Mouse (Mus musculus) megakaryocyte, adult 5-6 weeks (primary cell): ENCODE measurements around the gene Lyrm7. TPM values are rescaled to one million over a fixed set of nuclear protein-coding genes. Genes with fewer than 3 reads are reported as not detected.
A peak's percentile ranks its signal among the peaks of the same experiment; 100 is the strongest.
"Not testable (repeated sequence)": the region's sequence is repeated elsewhere in the genome, so short reads cannot be mapped to it uniquely, and the experiment has no call there.

Experiments
- ATAC-seq: 2 replicates; pipeline ENCODE4 v1.8.0; 2016; ENCODE audit warnings: mild to moderate bottlenecking, inconsistent platforms; ENCODE audit not compliant: poor library complexity, severe bottlenecking
- total RNA-seq, 2 experiments: library from RNA; stranded (forward) in 1 of 2; stranded (reverse) in 1 of 2; fragments of 153-499, 151-499 nt in 1 of 2; fragments of 221-1000, 200-1000 nt in 1 of 2; gene quantifications; 2 replicates each; pipeline versions ENCODE4 v1.2.3 to v1.2.4; 2015 to 2017

Lyrm7 gene
- total RNA-seq (2015), result 0.85 and 6.1 TPM in 2 replicates
- 5.3 and 14.8 TPM in 2 replicates for total RNA-seq (2017)

DNA sequence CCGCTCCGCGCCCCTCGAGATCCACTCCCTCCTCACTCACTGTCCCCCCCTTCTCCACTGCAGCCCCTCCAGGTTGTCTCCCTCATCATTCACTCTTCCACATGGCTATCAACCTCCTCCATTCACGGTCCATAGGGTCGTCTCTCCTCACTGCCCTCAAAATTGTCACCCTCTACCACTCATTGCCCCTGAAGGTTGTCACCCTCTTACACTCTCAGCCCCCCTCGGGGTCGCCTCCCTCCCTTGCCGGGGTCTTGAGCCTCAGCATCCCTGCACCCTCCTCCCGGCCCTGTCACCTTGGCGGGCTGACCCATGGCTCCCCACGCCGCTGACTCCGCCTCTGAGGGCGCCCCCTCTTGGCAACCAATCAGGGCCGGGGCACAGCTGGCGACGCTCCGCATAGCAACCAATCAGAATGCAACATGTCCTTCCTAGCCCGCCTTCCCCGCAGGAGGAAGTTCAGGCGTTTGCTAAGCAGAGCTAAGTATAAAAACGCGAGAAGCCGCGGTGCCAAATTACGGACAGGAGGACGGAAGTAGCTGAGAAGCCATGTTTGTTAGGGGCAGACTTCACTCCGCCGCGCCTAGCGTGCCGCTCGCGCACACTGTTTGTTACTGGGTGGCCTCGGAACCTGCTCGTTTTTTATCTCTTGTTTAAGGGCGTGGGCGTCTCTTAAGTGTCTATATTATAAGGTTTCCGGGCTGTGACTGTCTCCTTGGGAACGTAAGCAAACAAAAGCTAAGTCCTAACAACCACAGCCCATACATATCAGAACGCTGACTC, at the start of gene Lyrm7:
TSS of gene Lyrm7 (minus strand) at position 661 of the 783 bp plus-strand sequence.
- peak; percentile 99 for ATAC-seq

GRCm38 (mm10) chr11:54910081-54910665, 49.5 kb upstream of the Lyrm7 start:
- no peak for ATAC-seq

GRCm38 (mm10) chr11:54909273-54909672, 48.6 kb upstream of the Lyrm7 start:
- no peak for ATAC-seq

DNA sequence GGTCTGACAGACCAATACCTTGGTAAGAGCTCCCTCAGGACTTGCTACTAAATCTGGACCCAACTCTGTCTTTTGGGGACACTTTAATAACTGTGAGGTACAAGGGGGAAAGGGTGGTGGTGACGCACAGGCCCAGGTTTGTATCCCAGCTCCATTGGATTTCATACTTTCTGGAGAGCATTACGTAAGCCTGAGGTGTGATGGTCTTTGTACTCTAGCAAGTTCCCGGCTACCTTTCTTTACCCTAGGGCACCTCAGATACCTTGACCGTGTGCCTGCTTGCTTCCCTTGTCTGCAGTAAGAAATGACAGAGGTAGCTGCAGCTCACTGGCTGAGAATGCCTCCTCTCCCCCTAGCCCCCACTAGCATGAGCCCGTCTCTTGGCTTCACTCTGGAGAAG, 46.5 kb upstream of the Lyrm7 start:
- ATAC-seq, result no peak

DNA sequence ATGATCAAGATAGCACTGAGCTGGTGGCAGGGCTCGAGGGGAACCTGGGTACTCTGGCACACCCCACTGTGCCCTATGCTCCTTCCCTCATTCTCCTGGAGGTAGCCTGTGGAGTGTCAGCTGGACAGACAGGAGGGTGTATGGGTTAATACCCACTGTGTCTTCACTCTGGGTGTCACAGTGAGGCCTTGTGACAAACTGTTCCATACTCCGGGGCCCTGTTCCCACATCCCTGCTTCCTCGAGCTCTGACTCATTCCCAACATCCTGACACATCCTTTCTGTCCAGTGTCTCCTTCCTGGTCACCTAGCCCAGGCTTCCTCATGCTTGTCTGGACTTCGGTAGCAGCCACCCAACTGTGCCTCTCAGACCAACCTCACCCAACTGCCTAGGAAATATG, 45.8 kb upstream of the Lyrm7 start:
- no peak for ATAC-seq

DNA sequence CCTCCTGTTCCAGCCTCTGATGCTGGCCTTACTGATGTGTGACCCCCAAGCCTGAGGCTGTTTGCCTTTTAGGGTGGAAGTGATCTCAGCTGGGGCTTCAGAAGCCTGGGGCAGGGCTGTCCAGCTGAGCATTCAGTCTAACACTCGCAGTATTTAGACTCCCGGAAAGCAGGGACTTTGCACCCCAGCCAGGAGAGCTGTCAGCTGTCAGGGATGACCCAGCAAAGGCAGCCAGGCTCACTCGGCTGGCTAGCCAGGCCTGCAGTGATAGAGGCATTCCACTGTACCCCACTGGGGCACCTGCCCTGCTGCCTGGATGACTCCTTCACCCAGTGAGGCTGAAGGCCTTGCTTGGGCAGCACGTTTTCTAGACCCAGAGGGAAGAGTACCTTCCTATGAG, 45.2 kb upstream of the Lyrm7 start:
- ATAC-seq, result no peak

DNA sequence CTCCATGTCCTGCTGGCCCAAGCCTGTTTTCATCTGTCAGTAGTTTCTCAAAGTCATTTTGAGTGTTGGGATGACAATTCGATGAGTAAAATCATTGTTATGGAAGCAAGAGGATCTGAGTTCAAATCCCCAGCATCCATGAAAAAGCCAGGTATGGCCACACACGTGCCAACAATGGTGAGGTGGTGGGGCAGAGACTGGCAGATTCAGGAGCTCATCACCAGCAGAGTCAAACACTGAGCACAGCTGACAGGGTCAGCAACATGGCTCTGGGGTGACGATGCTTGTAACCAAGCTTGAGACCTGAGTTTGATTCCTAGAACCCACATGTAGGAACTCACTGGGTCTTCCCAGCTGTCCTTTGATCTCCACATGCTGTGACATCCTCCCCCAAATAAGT, 44.4 kb upstream of the Lyrm7 start:
- no peak for ATAC-seq

GRCm38 (mm10) chr11:54903940-54904706, 43.4 kb upstream of the Lyrm7 start:
- no peak for ATAC-seq

- ATAC-seq, result no peak
Observed at GRCm38 (mm10) chr11:54903339-54903738, 42.6 kb upstream of the Lyrm7 start.

- ATAC-seq, result peak; percentile 76
Observed at GRCm38 (mm10) chr11:54902333-54903323, 41.9 kb upstream of the Lyrm7 start, which contains the start of gene Gpx3. TSS of gene Gpx3 (plus strand) at chr11:54902453.

GRCm38 (mm10) chr11:54899657-54900056, 38.9 kb upstream of the Lyrm7 start:
- ATAC-seq, result no peak

GRCm38 (mm10) chr11:54897470-54897869, 36.8 kb upstream of the Lyrm7 start:
- no peak for ATAC-seq

- not testable (repeated sequence) for ATAC-seq
Observed at GRCm38 (mm10) chr11:54896646-54897045, 35.9 kb upstream of the Lyrm7 start.

DNA sequence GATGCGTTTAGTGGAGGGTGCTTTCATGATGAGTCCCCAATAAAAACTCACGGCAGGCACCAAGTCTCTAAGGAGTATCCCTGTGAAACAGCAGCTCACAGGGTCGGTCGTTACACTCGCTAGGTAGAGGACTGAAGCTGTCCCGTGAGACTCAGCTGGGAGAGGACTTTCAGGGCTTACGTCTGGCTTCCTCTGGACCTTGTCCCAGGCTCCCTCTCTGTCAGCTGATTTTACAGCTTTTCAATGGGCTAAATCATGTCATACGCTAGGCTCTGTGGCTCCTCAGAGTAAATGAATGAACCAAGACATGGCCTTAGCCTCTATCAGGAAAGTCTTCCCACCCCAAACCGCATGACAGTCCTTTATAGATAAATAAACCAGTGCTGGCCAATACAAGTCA, 33.9 kb upstream of the Lyrm7 start:
- no peak for ATAC-seq

GRCm38 (mm10) chr11:54892091-54892490, 31.4 kb upstream of the Lyrm7 start:
- no peak for ATAC-seq

DNA sequence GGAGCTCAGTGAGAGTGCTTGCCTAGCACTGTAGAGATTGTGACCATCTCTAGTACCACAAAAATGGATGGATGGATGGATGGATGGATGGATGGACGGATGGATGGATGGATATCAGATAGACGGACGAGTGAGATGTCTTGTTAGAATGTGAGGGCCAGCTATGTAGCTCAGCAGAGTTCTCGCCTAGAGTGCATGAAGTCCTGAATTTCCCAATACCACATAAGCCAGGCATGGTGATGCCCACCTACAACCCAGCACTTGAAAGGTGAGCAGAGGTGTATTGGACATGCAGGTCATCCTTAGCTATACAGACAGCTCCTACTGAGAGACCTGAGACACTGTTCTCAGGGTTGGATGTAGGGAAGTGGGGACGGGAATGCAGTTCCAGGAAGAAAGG, 30.6 kb upstream of the Lyrm7 start:
- no peak for ATAC-seq

- ATAC-seq, result no peak
Observed at GRCm38 (mm10) chr11:54887927-54888326, 27.2 kb upstream of the Lyrm7 start.

DNA sequence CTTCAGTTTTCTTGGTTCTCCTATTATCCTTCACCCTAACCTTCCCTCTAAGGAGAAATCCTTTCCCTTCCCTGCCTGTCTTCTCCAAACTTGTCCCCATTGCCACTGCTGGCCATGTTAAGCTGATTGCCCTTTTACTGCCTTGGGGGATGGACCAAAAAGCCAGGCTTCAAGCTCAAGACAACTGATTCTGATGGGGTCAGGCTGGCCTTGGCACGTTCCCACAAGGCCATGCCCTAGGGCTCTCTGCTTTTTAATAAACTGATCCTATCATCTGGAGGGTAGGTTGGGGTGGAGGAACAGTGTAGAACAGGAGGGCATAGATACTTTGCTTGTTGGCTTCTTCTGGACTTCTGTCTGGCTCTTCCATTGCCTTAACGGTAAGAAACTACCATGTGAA, 24.7 kb upstream of the Lyrm7 start:
- no peak for ATAC-seq

DNA sequence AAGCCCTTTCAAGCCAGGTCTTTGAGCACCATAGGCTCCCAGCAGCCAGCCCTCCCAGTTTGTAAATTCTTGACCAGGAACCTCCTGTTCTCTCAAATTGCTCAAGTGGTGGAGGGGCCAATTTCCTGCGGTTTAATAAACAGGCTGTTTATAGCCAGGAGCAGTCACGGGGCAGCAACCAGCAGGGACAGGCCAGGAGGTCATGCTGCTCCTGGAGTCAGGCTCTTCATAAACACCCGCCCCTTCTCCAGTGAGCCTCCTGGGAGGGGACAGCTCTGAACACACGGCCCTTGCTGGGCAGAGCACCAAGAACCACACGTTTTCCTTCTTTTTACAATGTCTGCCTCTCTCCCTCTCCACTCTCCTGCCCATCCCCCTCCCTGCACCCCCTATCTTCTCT, 24.2 kb upstream of the Lyrm7 start:
- peak; percentile 82 for ATAC-seq

DNA sequence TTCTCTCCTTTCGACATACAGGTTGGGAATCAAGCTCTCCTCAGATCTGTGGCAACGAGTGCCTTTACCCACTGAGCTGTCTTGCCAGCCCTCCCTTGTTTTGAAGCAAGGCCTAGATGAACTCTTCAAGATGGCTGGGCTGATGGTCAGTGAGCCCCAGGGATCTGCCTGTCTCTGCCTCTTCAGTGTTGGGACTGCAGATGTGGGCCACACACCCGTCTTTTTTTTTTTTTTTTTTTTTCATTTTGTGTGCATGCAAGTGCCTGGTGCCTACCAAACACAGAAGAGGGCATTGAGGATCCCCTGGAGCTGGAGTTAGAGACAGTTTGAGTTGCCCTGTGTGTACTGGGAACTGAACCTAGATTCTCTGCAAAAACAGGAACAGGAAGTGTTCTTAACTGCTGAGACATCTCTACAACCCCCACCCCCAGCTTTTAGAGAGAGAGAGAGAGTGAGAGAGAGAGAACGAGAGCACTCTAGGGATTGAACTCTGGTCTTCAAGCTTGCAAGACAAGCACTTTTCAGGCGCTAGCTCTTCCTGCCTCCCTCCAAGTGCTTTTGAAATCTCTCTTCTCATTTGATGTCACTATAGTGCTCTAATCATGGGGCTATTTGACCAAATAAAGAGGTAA, 23.6 kb upstream of the Lyrm7 start:
- peak; percentile 79 for ATAC-seq
